Mouse (Mus musculus): Measurements from ENCODE around the gene C1qtnf1.

GRCm38 (mm10) chr11:118470234-118470966 lies 42.4 kb downstream of the C1qtnf1 start:
- TF ChIP-seq CTCF (IDR thresholded peaks at IDR 0.05; ENCODE audit: low read depth): no peak
- TF ChIP-seq EP300 (IDR thresholded peaks at IDR 0.05; ENCODE audit: low read depth): peak; percentile 64; the same call in 1 of the 2 replicates

All from liver, embryonic 14.5 days (tissue).